Mouse (Mus musculus): ENCODE data around the gene Rbm4b.
"Not testable (repeated sequence)": the region's sequence is repeated elsewhere in the genome, so short reads cannot be mapped to it uniquely, and the experiment has no call there.

Rbm4b gene

GRCm38 (mm10) chr19:4745057-4745456, 11.2 kb upstream of the Rbm4b start:
- DNase-seq (ENCODE audit: low spot score): no peak

GRCm38 (mm10) chr19:4745681-4746080, 10.6 kb upstream of the Rbm4b start:
- no peak for DNase-seq (ENCODE audit: low spot score)

GRCm38 (mm10) chr19:4746611-4747010, 9.7 kb upstream of the Rbm4b start:
- DNase-seq (ENCODE audit: low spot score): no peak

- DNase-seq (ENCODE audit: low spot score): no peak
Measured at GRCm38 (mm10) chr19:4747631-4748312, 8.5 kb upstream of the Rbm4b start.

- no peak for DNase-seq (ENCODE audit: low spot score)
Measured at GRCm38 (mm10) chr19:4748493-4748892, 7.8 kb upstream of the Rbm4b start.

GRCm38 (mm10) chr19:4749975-4750374, 6.3 kb upstream of the Rbm4b start:
- no peak for DNase-seq (ENCODE audit: low spot score)

- DNase-seq (ENCODE audit: low spot score): peak; percentile 95
Measured at GRCm38 (mm10) chr19:4755565-4756192, 618 bp upstream of the Rbm4b start.

- DNase-seq (ENCODE audit: low spot score): no peak
Measured at GRCm38 (mm10) chr19:4756921-4757320, 624 bp downstream of the Rbm4b start.

GRCm38 (mm10) chr19:4760544-4760943, 4.2 kb downstream of the Rbm4b start:
- not testable (repeated sequence) for DNase-seq (ENCODE audit: low spot score)

GRCm38 (mm10) chr19:4762876-4763275, 6.6 kb downstream of the Rbm4b start:
- no peak for DNase-seq (ENCODE audit: low spot score)

GRCm38 (mm10) chr19:4767507-4768148, 11.3 kb downstream of the Rbm4b start:
- no peak for DNase-seq (ENCODE audit: low spot score)

GRCm38 (mm10) chr19:4772785-4773184, 16.5 kb downstream of the Rbm4b start:
- no peak for DNase-seq (ENCODE audit: low spot score)

GRCm38 (mm10) chr19:4782891-4783290, 26.6 kb downstream of the Rbm4b start:
- no peak for DNase-seq (ENCODE audit: low spot score)

- no peak for DNase-seq (ENCODE audit: low spot score)
Measured at GRCm38 (mm10) chr19:4785206-4785605, 28.9 kb downstream of the Rbm4b start.

- no peak for DNase-seq (ENCODE audit: low spot score)
Measured at GRCm38 (mm10) chr19:4786313-4786712, 30.0 kb downstream of the Rbm4b start.

- no peak for DNase-seq (ENCODE audit: low spot score)
Measured at GRCm38 (mm10) chr19:4793281-4793830, 37.1 kb downstream of the Rbm4b start.

- DNase-seq (ENCODE audit: low spot score): peak; percentile 99
Measured at GRCm38 (mm10) chr19:4793831-4794422, 37.6 kb downstream of the Rbm4b start, which contains the start of gene Rbm4. Gene Rbm4 (minus strand): TSS chr19:4793901.

- DNase-seq (ENCODE audit: low spot score): no peak
Measured at GRCm38 (mm10) chr19:4795929-4796328, 39.6 kb downstream of the Rbm4b start.

GRCm38 (mm10) chr19:4797846-4798245, 41.5 kb downstream of the Rbm4b start:
- no peak for DNase-seq (ENCODE audit: low spot score)

GRCm38 (mm10) chr19:4799083-4799482, 42.8 kb downstream of the Rbm4b start:
- DNase-seq (ENCODE audit: low spot score): no peak

- DNase-seq (ENCODE audit: low spot score): no peak
Measured at GRCm38 (mm10) chr19:4802691-4803091, 46.4 kb downstream of the Rbm4b start.

GRCm38 (mm10) chr19:4803283-4803682, 47.0 kb downstream of the Rbm4b start:
- no peak for DNase-seq (ENCODE audit: low spot score)

- no peak for DNase-seq (ENCODE audit: low spot score)
Measured at GRCm38 (mm10) chr19:4810309-4810708, 54.0 kb downstream of the Rbm4b start.
